In genomic region chr14:14714130-14714529, GRCm38 (mm10) we compare ENCODE assay signal across 8 mouse cellular contexts. TPM values are rescaled to one million over a fixed set of nuclear protein-coding genes. Genes with fewer than 3 reads are reported as not detected.
DNase-seq lines count a peak whose midpoint lies in the region; ATAC-seq and TF ChIP-seq lines count a peak whose summit lies in the region.

No protein-coding gene starts in this region.

- H3K9ac ChIP-seq in midbrain, embryonic 15.5 days = no peak overlapping the region

- no peaks in the 10 kb centered on the region for H3K36me3 ChIP-seq in kidney, adult 2 months (ENCODE audit: control insufficient read depth, insufficient read depth, low read length)
- H3K36me3 ChIP-seq in midbrain, embryonic 15.5 days (replicated peaks) = 0 out of 2 replicates have a peak, but pooled peaks cover 2% of the 10 kb centered on the region

- no peak for ATAC-seq in CD4-positive, CD25-positive, alpha-beta regulatory T cell, adult 4 months
- 0 out of 2 replicates have a peak, but pooled peaks have one; percentile 51 for ATAC-seq in midbrain, embryonic 15.5 days (replicated peaks)

- H3K4me1 ChIP-seq in kidney, adult 2 months (ENCODE audit: control insufficient read depth, insufficient read depth, low read length) = no peaks in the 10 kb centered on the region
- peaks cover 3% of the 10 kb centered on the region; the same call in 1 of the 2 replicates for H3K4me1 ChIP-seq in midbrain, embryonic 15.5 days

- DNase-seq in CD4-positive, CD25-positive, alpha-beta regulatory T cell, adult 2 months (ENCODE audit: low read depth, low spot score) = peak; percentile 42
- peak; percentile 6 for DNase-seq in kidney, adult 2 months
- no peak for DNase-seq in kidney, adult 9 months
- DNase-seq in A20 (ENCODE audit: low read depth, low spot score) (peak; percentile 56), MN1 (ENCODE audit: low spot score) (no peak)
- DNase-seq in urinary bladder, postnatal 25 days (ENCODE audit: low spot score) = no peak

- H3K9me3 ChIP-seq in midbrain, embryonic 15.5 days = no peaks in the 10 kb centered on the region

- no peak overlapping the region for H3K27ac ChIP-seq in kidney, adult 2 months (ENCODE audit: insufficient read depth, low read depth, low read length)
- no peak overlapping the region for H3K27ac ChIP-seq in midbrain, embryonic 15.5 days

- peak; percentile 28; the same call in 1 of the 2 replicates for TF ChIP-seq CTCF in kidney, adult 2 months (conservative IDR thresholded peaks at IDR 0.05; ENCODE audit: insufficient read depth, insufficient read length, low read depth, low read length)

- H3K4me2 ChIP-seq in midbrain, embryonic 15.5 days = no peak overlapping the region

- no peaks in the 10 kb centered on the region for H3K27me3 ChIP-seq in kidney, adult 2 months (replicated peaks; ENCODE audit: control insufficient read depth, insufficient read depth, low read length)
- H3K27me3 ChIP-seq in midbrain, embryonic 15.5 days (replicated peaks) = no peaks in the 10 kb centered on the region

- no peak for TF ChIP-seq POLR2A in kidney, adult 2 months (IDR thresholded peaks at IDR 0.05; ENCODE audit: low read depth, low read length)

- no peak overlapping the region for H3K4me3 ChIP-seq in kidney, adult 2 months (ENCODE audit: insufficient read depth, low read depth, low read length)
- H3K4me3 ChIP-seq in midbrain, embryonic 15.5 days = no peak overlapping the region

RNA-seq across cellular contexts. Expression of gene Slc4a7, which starts 12.1 kb away (rescaled TPM):
- 10 to 100 TPM; 33.7 to 34.8 TPM for polyA plus RNA-seq in CD4-positive, CD25-positive, alpha-beta regulatory T cell, adult 4 months (2017; shearing (Covaris generic))
- 1.5 and 2.2 TPM in 2 replicates for polyA plus RNA-seq in kidney, adult 2 months (2012; rRNA removed)
- polyA plus RNA-seq in midbrain, embryonic 15.5 days (2015; fragmentation: Nextera tagmentation; extraction: Ambion mirVana) = 32.5 and 33.1 TPM in 2 replicates

Comparison
In these comparisons a context has a peak if more than half of its experiments do, and no peak if none do; other contexts are left out.
1. DNase-seq: peak in CD4-positive, CD25-positive, alpha-beta regulatory T cell, adult 2 months (single experiment), kidney, adult 2 months (single experiment) and A20 (single experiment); none in kidney, adult 9 months (single experiment), MN1 (single experiment) and urinary bladder, postnatal 25 days (single experiment).
2. RNA of gene Slc4a7, which starts 12.1 kb away (polyA plus RNA-seq): 33.7 to 34.8 TPM in CD4-positive, CD25-positive, alpha-beta regulatory T cell, adult 4 months and 32.5 to 33.1 TPM in midbrain, embryonic 15.5 days; 1.5 to 2.2 TPM in kidney, adult 2 months; every median in the first group is over 10 times any median in the second.